21 mouse cellular contexts compared by ENCODE assay signal in genomic region chr6:48718455-48718854, GRCm38 (mm10). TPM values are rescaled to one million over a fixed set of nuclear protein-coding genes. Genes with fewer than 3 reads are reported as not detected.
A peak's percentile ranks its signal among the peaks of the same experiment; 100 is the strongest.
DNase-seq lines count a peak whose midpoint lies in the region; ATAC-seq lines count a peak whose summit lies in the region.
"Had no signal": no experiment of that assay in that cellular context is flagged by ENCODE, and none has a peak within 500 bp of the region (broad histone marks: within the 10 kb centered on the region; RNA-seq: fewer than 3 reads in every experiment).

TSS of gene Gm28053 (plus strand) at chr6:48718607.
TSS of gene Gimap7 (plus strand) at chr6:48718621.

- peak; percentile 93 for ATAC-seq in CD4-positive, CD25-positive, alpha-beta regulatory T cell, adult 4 months
- peak; percentile 76 for ATAC-seq in monocyte, adult 5-6 weeks (replicated peaks; ENCODE audit: insufficient number of reproducible peaks, low FRiP score, low TSS enrichment, poor library complexity, severe bottlenecking)
- ATAC-seq: forebrain, embryonic 16.5 days; hindbrain, embryonic 16.5 days had no signal

- DNase-seq in ZHBTc4 (ENCODE audit: low read depth, low spot score), result peak; percentile 62
- peak; percentile 88 for DNase-seq in thymus, postnatal 0 days (ENCODE audit: low spot score)
- no peak for DNase-seq in embryo, embryonic 9.5 days (ENCODE audit: extremely low spot score)
- DNase-seq in kidney, postnatal 4 days, result no peak
- DNase-seq in right cerebral cortex, postnatal 10 days (ENCODE audit: low spot score in 2 of 2), result no peak
- DNase-seq: cerebellum, postnatal 14 days; gastrocnemius, postnatal 25 days; liver; retina, postnatal 1 day had no signal

RNA-seq across cellular contexts. Expression of gene Gm28053, which starts in this region (rescaled TPM):
- 10 to 100 TPM; 62.5 to 69.5 TPM for polyA plus RNA-seq in CD4-positive, CD25-positive, alpha-beta regulatory T cell, adult 4 months (2017; shearing (Covaris generic))
- 17.6 to 57.0 TPM (median 34.4 TPM) in 3 replicates for total RNA-seq in monocyte, adult 5-6 weeks (2017)
- polyA plus RNA-seq in thymus, postnatal 0 days (2015; fragmentation: Nextera tagmentation; extraction: Ambion mirVana), result 11.0 and 13.9 TPM in 2 replicates
- total RNA-seq: gastrocnemius, postnatal 25 days; MEL had no signal
- polyA plus RNA-seq: embryonic facial prominence, embryonic 14.5 days; forebrain, embryonic 16.5 days; midbrain, embryonic 12.5 days had no signal

RNA-seq across cellular contexts. Expression of gene Gimap7, which starts in this region (rescaled TPM):
- polyA plus RNA-seq in CD4-positive, CD25-positive, alpha-beta regulatory T cell, adult 4 months (2017; shearing (Covaris generic)), result 100 to 1,000 TPM; 600 to 617 TPM
- total RNA-seq in monocyte, adult 5-6 weeks (2017), result 67.2 to 199 TPM (median 74.1 TPM) in 3 replicates
- polyA plus RNA-seq in thymus, postnatal 0 days (2015; fragmentation: Nextera tagmentation; extraction: Ambion mirVana), result 6.5 and 6.7 TPM in 2 replicates
- total RNA-seq: gastrocnemius, postnatal 25 days; MEL had no signal
- polyA plus RNA-seq: brain, embryonic 14.5 days; embryonic facial prominence, embryonic 14.5 days; forebrain, embryonic 16.5 days; heart, embryonic 14.5 days; hindbrain, embryonic 16.5 days; lung, embryonic 15.5 days; midbrain, embryonic 12.5 days; neural tube, embryonic 13.5 days; stomach, embryonic 14.5 days had no signal

Comparison
In these comparisons a context has a peak if more than half of its experiments do, and no peak if none do; other contexts are left out.
1. RNA of gene Gimap7 (polyA plus RNA-seq): 600 to 617 TPM in CD4-positive, CD25-positive, alpha-beta regulatory T cell, adult 4 months; 6.5 to 6.7 TPM in thymus, postnatal 0 days; every median in the first group is over 10 times any median in the second.
2. DNase-seq: peak in ZHBTc4 (single experiment) and thymus, postnatal 0 days (single experiment); none in embryo, embryonic 9.5 days (single experiment), kidney, postnatal 4 days (0 of 2) and right cerebral cortex, postnatal 10 days (0 of 2).